Mouse (Mus musculus) c-Kit-positive CD71-positive TER-119-negative erythroid progenitor cells, embryonic 14.5 days (primary cell): ENCODE data around the gene Liph.
A peak's percentile ranks its signal among the peaks of the same experiment; 100 is the strongest.
"Not testable (repeated sequence)": the region's sequence is repeated elsewhere in the genome, so short reads cannot be mapped to it uniquely, and the experiment has no call there.

Source experiments
- DNase-seq: peaks from one replicate; pipeline ENCODE4 v3.0.0-alpha.2; 2013; ENCODE audit warnings: low read depth

Liph gene

GRCm38 (mm10) chr16:21976203-21976602 is 19.3 kb downstream of the Liph start:
- no peak for DNase-seq

GRCm38 (mm10) chr16:21971446-21971845 is 24.0 kb downstream of the Liph start:
- DNase-seq: no peak

- no peak for DNase-seq
Measured at GRCm38 (mm10) chr16:21970536-21970935, 24.9 kb downstream of the Liph start.

GRCm38 (mm10) chr16:21969874-21970273 is 25.6 kb downstream of the Liph start:
- DNase-seq: no peak

GRCm38 (mm10) chr16:21965576-21965975 is 29.9 kb downstream of the Liph start:
- no peak for DNase-seq

- no peak for DNase-seq
Measured at GRCm38 (mm10) chr16:21955591-21955990, 39.9 kb downstream of the Liph start.

GRCm38 (mm10) chr16:21946761-21947715 is 48.4 kb downstream of the Liph start, which contains the start of gene Tmem41a:
Gene Tmem41a (minus strand): TSS chr16:21947552.
- peak; percentile 82 for DNase-seq

GRCm38 (mm10) chr16:21928471-21928870 is 67.0 kb downstream of the Liph start:
- DNase-seq: no peak

GRCm38 (mm10) chr16:21916681-21917080 is 78.8 kb downstream of the Liph start:
- no peak for DNase-seq

- no peak for DNase-seq
Measured at GRCm38 (mm10) chr16:21913347-21913746, 82.1 kb downstream of the Liph start.

GRCm38 (mm10) chr16:21908906-21909305 is 86.6 kb downstream of the Liph start:
- not testable (repeated sequence) for DNase-seq

GRCm38 (mm10) chr16:21906902-21907301 is 88.6 kb downstream of the Liph start:
- no peak for DNase-seq

- DNase-seq: no peak
Measured at GRCm38 (mm10) chr16:21905996-21906395, 89.5 kb downstream of the Liph start.

- no peak for DNase-seq
Measured at GRCm38 (mm10) chr16:21904636-21905035, 90.8 kb downstream of the Liph start.
